Comparison of ENCODE assay signal across 8 mouse cellular contexts in genomic region chr13:40730651-40731178, GRCm38 (mm10). TPM values are rescaled to one million over a fixed set of nuclear protein-coding genes. Genes with fewer than 3 reads are reported as not detected.
A peak's percentile ranks its signal among the peaks of the same experiment; 100 is the strongest.
DNase-seq lines count a peak whose midpoint lies in the region; ATAC-seq lines count a peak whose summit lies in the region.

No protein-coding gene starts in this region.

- H3K36me3 ChIP-seq in kidney, embryonic 16.5 days (ENCODE audit: insufficient read depth, low read length): no peaks in the 10 kb centered on the region
- no peaks in the 10 kb centered on the region for H3K36me3 ChIP-seq in midbrain, embryonic 11.5 days (ENCODE audit: control insufficient read depth, insufficient read depth, low read length)

- H3K9me3 ChIP-seq in kidney, embryonic 16.5 days (ENCODE audit: low read length): no peaks in the 10 kb centered on the region
- H3K9me3 ChIP-seq in midbrain, embryonic 11.5 days (ENCODE audit: control insufficient read depth, low read length): no peaks in the 10 kb centered on the region

- peaks cover 86% of the 10 kb centered on the region for H3K27me3 ChIP-seq in kidney, embryonic 16.5 days (ENCODE audit: insufficient read depth, low read length)
- H3K27me3 ChIP-seq in midbrain, embryonic 11.5 days (ENCODE audit: control insufficient read depth, insufficient read depth, low read length): peaks cover 84% of the 10 kb centered on the region

- peak; percentile 26; the same call in 1 of the 2 replicates for ATAC-seq in granulocyte monocyte progenitor cell, adult 5-6 weeks (replicated peaks; ENCODE audit: poor library complexity, severe bottlenecking)
- ATAC-seq in kidney, embryonic 16.5 days (ENCODE audit: low FRiP score, low TSS enrichment): 0 out of 2 replicates have a peak, but pooled peaks have one; percentile 22
- peak; percentile 80 for ATAC-seq in midbrain, embryonic 11.5 days (ENCODE audit: low FRiP score)

- H3K27ac ChIP-seq in kidney, embryonic 16.5 days (ENCODE audit: low read length): peak overlapping the region; percentile 83
- H3K27ac ChIP-seq in midbrain, embryonic 11.5 days (ENCODE audit: low read depth, low read length): no peak overlapping the region

- H3K4me1 ChIP-seq in kidney, embryonic 16.5 days (ENCODE audit: insufficient read depth, low read length): peaks cover 22% of the 10 kb centered on the region
- peaks cover 11% of the 10 kb centered on the region for H3K4me1 ChIP-seq in midbrain, embryonic 11.5 days (ENCODE audit: control insufficient read depth, insufficient read depth, low read length)

- WGBS in kidney, embryonic 16.5 days: under 1% methylated on average over 34 of the region's 41 CpGs
- WGBS in midbrain, embryonic 11.5 days: under 1% methylated on average over 32 of the region's 41 CpGs

- peak; percentile 67 for DNase-seq in left cerebral cortex, postnatal 4 days
- no peak for DNase-seq in left cerebral cortex, postnatal 25 days (ENCODE audit: low spot score in 2 of 2)
- peak; percentile 80 for DNase-seq in adipocyte (ENCODE audit: low spot score)
- peak; percentile 98 for DNase-seq in midbrain, embryonic 11.5 days (ENCODE audit: low spot score, missing footprints)
- DNase-seq in thymus, postnatal 4 days: peak; percentile 59
- DNase-seq in frontal cortex, postnatal 14 days (ENCODE audit: low spot score in 2 of 2): no peak

- intact Hi-C loops in left cerebral cortex, postnatal 4 days (cut with DNase I): loop anchor here (5.0 kb wide), 1 partner anchor 1548 kb away; no protein-coding TSS in a partner anchor
- intact Hi-C loops in left cerebral cortex, postnatal 25 days (cut with DNase I): loop anchor here (5.0 kb wide), 2 partner anchors 78 to 1083 kb away; no protein-coding TSS in a partner anchor

- peak overlapping the region; percentile 76 for H3K9ac ChIP-seq in kidney, embryonic 16.5 days (replicated peaks; ENCODE audit: low read length)
- H3K9ac ChIP-seq in midbrain, embryonic 11.5 days (ENCODE audit: low read length): peak overlapping the region; percentile 59; the same call in 1 of the 2 replicates

- H3K4me3 ChIP-seq in kidney, embryonic 16.5 days (ENCODE audit: low read length): peak overlapping the region; percentile 62
- peak overlapping the region; percentile 39 for H3K4me3 ChIP-seq in midbrain, embryonic 11.5 days (ENCODE audit: low read depth, low read length)

- peak overlapping the region; percentile 63 for H3K4me2 ChIP-seq in kidney, embryonic 16.5 days (replicated peaks; ENCODE audit: low read depth, low read length)
- peak overlapping the region; percentile 58 for H3K4me2 ChIP-seq in midbrain, embryonic 11.5 days

RNA-seq across cellular contexts. Expression of gene Tfap2a, which starts 7.5 kb away (rescaled TPM):
- total RNA-seq in left cerebral cortex, postnatal 4 days (2021): under 1 TPM; 0.32 to 0.66 TPM
- total RNA-seq in left cerebral cortex, postnatal 25 days (2021): under 1 TPM; 0.50 to 0.57 TPM
- not detected in 2 replicates for total RNA-seq in granulocyte monocyte progenitor cell, adult 5-6 weeks (2014; fragmentation: Nextera tagmentation)
- total RNA-seq in granulocyte monocyte progenitor cell, adult 5-6 weeks (2017): not detected in 2 replicates
- polyA plus RNA-seq in kidney, embryonic 16.5 days (2015; fragmentation: Nextera tagmentation; extraction: Ambion mirVana): 2.4 and 3.2 TPM in 2 replicates
- polyA plus RNA-seq in midbrain, embryonic 11.5 days (2014; fragmentation: Nextera tagmentation; extraction: Ambion mirVana): 3.0 and 4.7 TPM in 2 replicates

Comparison
In these comparisons a context has a peak if more than half of its experiments do, and no peak if none do; other contexts are left out.
1. DNase-seq: peak in left cerebral cortex, postnatal 4 days (single experiment), adipocyte (single experiment), midbrain, embryonic 11.5 days (single experiment) and thymus, postnatal 4 days (single experiment); none in left cerebral cortex, postnatal 25 days (0 of 2) and frontal cortex, postnatal 14 days (0 of 2).
2. ATAC-seq: peak in every context shown above with its lines; median percentile 80 in midbrain, embryonic 11.5 days; 26 in granulocyte monocyte progenitor cell, adult 5-6 weeks; 22 in kidney, embryonic 16.5 days.